Mouse (Mus musculus) liver, postnatal 0 days (tissue): ENCODE measurements around the gene Erf.

Experiments used
- CTCF ChIP-seq: sonication (generic); IDR thresholded peaks from 2 replicates; pipeline ENCODE4 v1.5.1; 2016; ENCODE audit warnings: antibody characterized with exemption, low read depth
- EP300 ChIP-seq: IDR thresholded peaks from 2 replicates; pipeline ENCODE4 v1.6.1; 2016; ENCODE audit warnings: antibody characterized with exemption, low read depth, mild to moderate bottlenecking

DNA sequence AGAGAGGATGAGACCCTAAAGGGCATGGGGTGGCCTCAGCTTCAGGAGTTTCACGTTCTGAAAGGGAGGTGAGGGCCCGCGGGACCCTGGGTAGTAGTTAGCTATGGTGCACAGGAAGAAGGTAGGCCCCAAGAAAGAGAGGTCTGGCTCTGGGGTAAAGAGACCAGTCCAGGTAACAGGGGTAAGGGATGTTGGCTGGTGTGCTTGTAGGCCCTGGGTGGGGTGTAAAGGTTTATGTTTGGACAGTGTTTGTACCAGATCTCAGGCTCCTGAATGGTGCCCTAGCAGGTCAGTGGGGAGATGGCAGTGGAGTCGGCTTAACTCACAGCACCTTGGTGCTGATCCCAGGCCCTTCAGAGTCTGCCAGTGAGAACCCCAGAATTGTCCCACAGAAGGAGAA is 18.5 kb upstream of the Erf start:
- TF ChIP-seq CTCF (no peak), EP300 (no peak)
